Comparison of ENCODE assay signal across 9 mouse cellular contexts in genomic region chr3:89226361-89226760, GRCm38 (mm10). TPM values are rescaled to one million over a fixed set of nuclear protein-coding genes. Genes with fewer than 3 reads are reported as not detected.
DNase-seq lines count a peak whose midpoint lies in the region; ATAC-seq lines count a peak whose summit lies in the region.
"Had no signal": no experiment of that assay in that cellular context is flagged by ENCODE, and none has a peak within 500 bp of the region (broad histone marks: within the 10 kb centered on the region; RNA-seq: fewer than 3 reads in every experiment).

No protein-coding gene starts in this region.

- ATAC-seq in liver, embryonic 12.5 days: no peak
- ATAC-seq in forebrain, embryonic 15.5 days (replicated peaks): no peak
- ATAC-seq in limb, embryonic 12.5 days (ENCODE audit: insufficient number of reproducible peaks, insufficient read depth, low FRiP score, low TSS enrichment, low read depth): no peak
- ATAC-seq in stomach, embryonic 16.5 days (ENCODE audit: insufficient read depth, low FRiP score): no peak

- no peaks in the 10 kb centered on the region for H3K36me3 ChIP-seq in liver, embryonic 12.5 days
- no peaks in the 10 kb centered on the region; the same call in 1 of the 2 replicates for H3K36me3 ChIP-seq in forebrain, embryonic 15.5 days
- H3K36me3 ChIP-seq in limb, embryonic 12.5 days: peaks cover 38% of the 10 kb centered on the region
- H3K36me3 ChIP-seq in stomach, embryonic 16.5 days (ENCODE audit: control insufficient read depth, insufficient read depth, low read length): no peaks in the 10 kb centered on the region

- H3K4me1 ChIP-seq in liver, embryonic 12.5 days: peaks cover 31% of the 10 kb centered on the region
- H3K4me1 ChIP-seq in forebrain, embryonic 15.5 days: peaks cover 61% of the 10 kb centered on the region
- peaks cover 35% of the 10 kb centered on the region for H3K4me1 ChIP-seq in limb, embryonic 12.5 days (replicated peaks)
- peaks cover 28% of the 10 kb centered on the region for H3K4me1 ChIP-seq in stomach, embryonic 16.5 days (ENCODE audit: control insufficient read depth, insufficient read depth, low read length)

- peaks cover 87% of the 10 kb centered on the region for H3K27me3 ChIP-seq in liver, embryonic 12.5 days (replicated peaks)
- H3K27me3 ChIP-seq in forebrain, embryonic 15.5 days: no peaks in the 10 kb centered on the region
- peaks cover 26% of the 10 kb centered on the region for H3K27me3 ChIP-seq in limb, embryonic 12.5 days
- H3K27me3 ChIP-seq in stomach, embryonic 16.5 days (ENCODE audit: control insufficient read depth, insufficient read depth, low read length): no peaks in the 10 kb centered on the region; the same call in 1 of the 2 replicates

- no peak overlapping the region for H3K27ac ChIP-seq in liver, embryonic 12.5 days
- H3K27ac ChIP-seq in forebrain, embryonic 15.5 days (replicated peaks): peak overlapping the region; percentile 90
- peak overlapping the region; percentile 45; the same call in 1 of the 2 replicates for H3K27ac ChIP-seq in limb, embryonic 12.5 days
- no peak overlapping the region for H3K27ac ChIP-seq in stomach, embryonic 16.5 days (ENCODE audit: low read length)

- no peaks in the 10 kb centered on the region for H3K9me3 ChIP-seq in liver, embryonic 12.5 days (replicated peaks)
- no peaks in the 10 kb centered on the region for H3K9me3 ChIP-seq in forebrain, embryonic 15.5 days
- H3K9me3 ChIP-seq in limb, embryonic 12.5 days: no peaks in the 10 kb centered on the region
- no peaks in the 10 kb centered on the region for H3K9me3 ChIP-seq in stomach, embryonic 16.5 days (replicated peaks; ENCODE audit: control insufficient read depth, low read length)

- no peak for DNase-seq in liver
- no peak for DNase-seq in thymus, postnatal 36 days
- no peak for DNase-seq in ovary, postnatal 10 days (ENCODE audit: low spot score)
- DNase-seq: cerebellum, adult 11-12 months; lung, adult 18-20 months had no signal

- H3K4me2 ChIP-seq in liver, embryonic 12.5 days: 0 out of 2 replicates have a peak overlapping the region, but pooled peaks have one; percentile 9
- peak overlapping the region; percentile 76 for H3K4me2 ChIP-seq in forebrain, embryonic 15.5 days (replicated peaks)
- H3K4me2 ChIP-seq in limb, embryonic 12.5 days: peak overlapping the region; percentile 96
- H3K4me2 ChIP-seq in stomach, embryonic 16.5 days (ENCODE audit: low read depth, low read length): peak overlapping the region; percentile 85; the same call in 1 of the 2 replicates

- 37% methylated on average over 11 of the region's 11 CpGs for WGBS in liver, embryonic 12.5 days (ENCODE audit: insufficient replicate concordance)
- WGBS in forebrain, embryonic 15.5 days: 3% methylated on average over 11 of the region's 11 CpGs
- WGBS in limb, embryonic 12.5 days: 22% methylated on average over 11 of the region's 11 CpGs
- WGBS in stomach, embryonic 16.5 days: 34% methylated on average over 11 of the region's 11 CpGs

- no peak overlapping the region for H3K9ac ChIP-seq in liver, embryonic 12.5 days
- peak overlapping the region; percentile 54 for H3K9ac ChIP-seq in forebrain, embryonic 15.5 days (replicated peaks)
- peak overlapping the region; percentile 67 for H3K9ac ChIP-seq in limb, embryonic 12.5 days (replicated peaks)
- H3K9ac ChIP-seq in stomach, embryonic 16.5 days (ENCODE audit: low read length): peak overlapping the region; percentile 60

- H3K4me3 ChIP-seq in liver, embryonic 12.5 days: no peak overlapping the region
- H3K4me3 ChIP-seq in forebrain, embryonic 15.5 days: peak overlapping the region; percentile 50
- peak overlapping the region; percentile 51 for H3K4me3 ChIP-seq in limb, embryonic 12.5 days (replicated peaks)
- peak overlapping the region; percentile 52 for H3K4me3 ChIP-seq in stomach, embryonic 16.5 days (replicated peaks; ENCODE audit: low read length)

RNA-seq across cellular contexts. Expression of gene Mtx1, which starts 0.5 kb away (rescaled TPM):
- polyA plus RNA-seq in liver, embryonic 12.5 days (2016; fragmentation: Nextera tagmentation; extraction: Ambion mirVana): 160 and 167 TPM in 2 replicates
- 172 and 175 TPM in 2 replicates for polyA plus RNA-seq in forebrain, embryonic 15.5 days (2015; fragmentation: Nextera tagmentation; extraction: Ambion mirVana)
- 212 and 217 TPM in 2 replicates for polyA plus RNA-seq in limb, embryonic 12.5 days (2016; fragmentation: Nextera tagmentation; extraction: Ambion mirVana)
- polyA plus RNA-seq in stomach, embryonic 16.5 days (2015; fragmentation: Nextera tagmentation; extraction: Ambion mirVana): 172 and 177 TPM in 2 replicates

RNA-seq across cellular contexts. Expression of gene Muc1, which starts 2.5 kb away (rescaled TPM):
- polyA plus RNA-seq in liver, embryonic 12.5 days (2016; fragmentation: Nextera tagmentation; extraction: Ambion mirVana): 0.13 TPM in 1 of 2 replicates, not detected in the other
- polyA plus RNA-seq in forebrain, embryonic 15.5 days (2015; fragmentation: Nextera tagmentation; extraction: Ambion mirVana): 1.1 and 1.8 TPM in 2 replicates
- polyA plus RNA-seq in limb, embryonic 12.5 days (2016; fragmentation: Nextera tagmentation; extraction: Ambion mirVana): 0.53 and 1.0 TPM in 2 replicates
- polyA plus RNA-seq in stomach, embryonic 16.5 days (2015; fragmentation: Nextera tagmentation; extraction: Ambion mirVana): 112 and 164 TPM in 2 replicates

RNA-seq across cellular contexts. Expression of gene Thbs3, which starts 11.4 kb away (rescaled TPM):
- polyA plus RNA-seq in liver, embryonic 12.5 days (2016; fragmentation: Nextera tagmentation; extraction: Ambion mirVana): 1.7 and 3.1 TPM in 2 replicates
- 67.0 and 68.3 TPM in 2 replicates for polyA plus RNA-seq in forebrain, embryonic 15.5 days (2015; fragmentation: Nextera tagmentation; extraction: Ambion mirVana)
- polyA plus RNA-seq in limb, embryonic 12.5 days (2016; fragmentation: Nextera tagmentation; extraction: Ambion mirVana): 44.2 and 52.7 TPM in 2 replicates
- 38.8 and 45.2 TPM in 2 replicates for polyA plus RNA-seq in stomach, embryonic 16.5 days (2015; fragmentation: Nextera tagmentation; extraction: Ambion mirVana)

RNA-seq across cellular contexts. Expression of gene Krtcap2, which starts 19.4 kb away (rescaled TPM):
- 170 and 187 TPM in 2 replicates for polyA plus RNA-seq in liver, embryonic 12.5 days (2016; fragmentation: Nextera tagmentation; extraction: Ambion mirVana)
- 192 and 205 TPM in 2 replicates for polyA plus RNA-seq in forebrain, embryonic 15.5 days (2015; fragmentation: Nextera tagmentation; extraction: Ambion mirVana)
- polyA plus RNA-seq in limb, embryonic 12.5 days (2016; fragmentation: Nextera tagmentation; extraction: Ambion mirVana): 316 and 333 TPM in 2 replicates
- polyA plus RNA-seq in stomach, embryonic 16.5 days (2015; fragmentation: Nextera tagmentation; extraction: Ambion mirVana): 318 and 325 TPM in 2 replicates

RNA-seq across cellular contexts. Expression of gene Trim46, which starts 19.7 kb away (rescaled TPM):
- polyA plus RNA-seq in liver, embryonic 12.5 days (2016; fragmentation: Nextera tagmentation; extraction: Ambion mirVana): 0.31 and 0.38 TPM in 2 replicates
- 57.7 and 58.7 TPM in 2 replicates for polyA plus RNA-seq in forebrain, embryonic 15.5 days (2015; fragmentation: Nextera tagmentation; extraction: Ambion mirVana)
- 6.1 and 6.3 TPM in 2 replicates for polyA plus RNA-seq in limb, embryonic 12.5 days (2016; fragmentation: Nextera tagmentation; extraction: Ambion mirVana)
- polyA plus RNA-seq in stomach, embryonic 16.5 days (2015; fragmentation: Nextera tagmentation; extraction: Ambion mirVana): 4.4 and 4.8 TPM in 2 replicates

Comparison
In these comparisons a context has a peak if more than half of its experiments do, and no peak if none do; other contexts are left out.
1. H3K27ac ChIP-seq: peak in forebrain, embryonic 15.5 days (single experiment) and limb, embryonic 12.5 days (single experiment); none in liver, embryonic 12.5 days (single experiment) and stomach, embryonic 16.5 days (single experiment).
2. H3K4me2 ChIP-seq: peak in every context shown above with its lines; median percentile 96 in limb, embryonic 12.5 days; 85 in stomach, embryonic 16.5 days; 76 in forebrain, embryonic 15.5 days; 9 in liver, embryonic 12.5 days.
3. RNA of gene Muc1, which starts 2.5 kb away (polyA plus RNA-seq): 112 to 164 TPM in stomach, embryonic 16.5 days; 1.1 to 1.8 TPM in forebrain, embryonic 15.5 days, 0.53 to 1.0 TPM in limb, embryonic 12.5 days and 0.13 TPM in liver, embryonic 12.5 days; every median in the first group is over 10 times any median in the second.